Comparison of ENCODE assay signal across 12 mouse cellular contexts in genomic region chr14:23378351-23379087, GRCm38 (mm10).
DNase-seq lines count a peak whose midpoint lies in the region; ATAC-seq lines count a peak whose summit lies in the region.
"Had no signal": no experiment of that assay in that cellular context is flagged by ENCODE, and none has a peak within 500 bp of the region (broad histone marks: within the 10 kb centered on the region; RNA-seq: fewer than 3 reads in every experiment).

No protein-coding gene starts in this region.

- peaks cover 57% of the 10 kb centered on the region for H3K27me3 ChIP-seq in hindbrain, embryonic 10.5 days (ENCODE audit: insufficient read depth, poor library complexity, severe bottlenecking)
- 0 out of 2 replicates have a peak, but pooled peaks cover 4% of the 10 kb centered on the region for H3K27me3 ChIP-seq in hindbrain, embryonic 14.5 days (ENCODE audit: control insufficient read depth, insufficient read depth, low read length)
- no peaks in the 10 kb centered on the region for H3K27me3 ChIP-seq in embryonic facial prominence, embryonic 11.5 days (ENCODE audit: control insufficient read depth, insufficient read depth, low read length)
- H3K27me3 ChIP-seq in hindbrain, embryonic 13.5 days = 0 out of 2 replicates have a peak, but pooled peaks cover 7% of the 10 kb centered on the region
- peaks cover 53% of the 10 kb centered on the region for H3K27me3 ChIP-seq in midbrain, embryonic 13.5 days
- H3K27me3 ChIP-seq: megakaryocyte, embryonic 14.5 days had no signal

- DNase-seq in hindbrain, embryonic 10.5 days (ENCODE audit: low spot score) = peak; percentile 39
- DNase-seq in hindbrain, embryonic 14.5 days (ENCODE audit: low spot score) = no peak
- DNase-seq in embryonic facial prominence, embryonic 11.5 days (ENCODE audit: low spot score) = peak; percentile 45
- DNase-seq in urinary bladder, postnatal 14 days (ENCODE audit: low spot score) = no peak
- no peak for DNase-seq in heart, postnatal 10 days
- DNase-seq: gastrocnemius, postnatal 36 days; heart, postnatal 14 days; liver had no signal

- no peak overlapping the region for H3K9ac ChIP-seq in hindbrain, embryonic 14.5 days
- H3K9ac ChIP-seq in embryonic facial prominence, embryonic 11.5 days (replicated peaks; ENCODE audit: low read length) = no peak overlapping the region
- no peak overlapping the region for H3K9ac ChIP-seq in hindbrain, embryonic 13.5 days
- no peak overlapping the region for H3K9ac ChIP-seq in midbrain, embryonic 13.5 days (replicated peaks)

- no peak; the same call in 1 of the 2 replicates for ATAC-seq in hindbrain, embryonic 14.5 days (ENCODE audit: low FRiP score)
- ATAC-seq in embryonic facial prominence, embryonic 11.5 days (replicated peaks; ENCODE audit: insufficient number of reproducible peaks, low FRiP score, low TSS enrichment, low read depth) = peak; percentile 62
- peak; percentile 46; the same call in 1 of the 2 replicates for ATAC-seq in hindbrain, embryonic 13.5 days (ENCODE audit: low FRiP score)
- ATAC-seq in midbrain, embryonic 13.5 days = peak; percentile 87
- ATAC-seq in monocyte, adult 5-6 weeks (replicated peaks; ENCODE audit: insufficient number of reproducible peaks, low FRiP score, low TSS enrichment, poor library complexity, severe bottlenecking) = no peak

- 27% methylated on average over 6 of the region's 6 CpGs for WGBS in hindbrain, embryonic 10.5 days
- 22% methylated on average over 6 of the region's 6 CpGs for WGBS in hindbrain, embryonic 14.5 days
- WGBS in embryonic facial prominence, embryonic 11.5 days = 17% methylated on average over 6 of the region's 6 CpGs
- 22% methylated on average over 6 of the region's 6 CpGs for WGBS in hindbrain, embryonic 13.5 days
- 19% methylated on average over 6 of the region's 6 CpGs for WGBS in midbrain, embryonic 13.5 days

- H3K36me3 ChIP-seq in hindbrain, embryonic 10.5 days = no peaks in the 10 kb centered on the region
- H3K36me3 ChIP-seq in hindbrain, embryonic 14.5 days (replicated peaks; ENCODE audit: control insufficient read depth, insufficient read depth) = no peaks in the 10 kb centered on the region
- H3K36me3 ChIP-seq in embryonic facial prominence, embryonic 11.5 days (replicated peaks; ENCODE audit: control insufficient read depth, insufficient read depth, low read depth, low read length) = no peaks in the 10 kb centered on the region
- no peaks in the 10 kb centered on the region for H3K36me3 ChIP-seq in hindbrain, embryonic 13.5 days
- no peaks in the 10 kb centered on the region for H3K36me3 ChIP-seq in midbrain, embryonic 13.5 days

- peaks cover 21% of the 10 kb centered on the region for H3K4me1 ChIP-seq in hindbrain, embryonic 10.5 days (replicated peaks)
- no peaks in the 10 kb centered on the region for H3K4me1 ChIP-seq in hindbrain, embryonic 14.5 days (replicated peaks; ENCODE audit: control insufficient read depth, insufficient read depth, low read length)
- no peaks in the 10 kb centered on the region; the same call in 1 of the 2 replicates for H3K4me1 ChIP-seq in embryonic facial prominence, embryonic 11.5 days (ENCODE audit: control insufficient read depth, insufficient read depth, low read length)
- H3K4me1 ChIP-seq in hindbrain, embryonic 13.5 days (replicated peaks) = peaks cover 15% of the 10 kb centered on the region; the same call in 1 of the 2 replicates
- H3K4me1 ChIP-seq in midbrain, embryonic 13.5 days (replicated peaks) = peaks cover 18% of the 10 kb centered on the region
- H3K4me1 ChIP-seq: megakaryocyte, embryonic 14.5 days had no signal

- H3K4me2 ChIP-seq in hindbrain, embryonic 14.5 days (replicated peaks) = no peak overlapping the region
- no peak overlapping the region for H3K4me2 ChIP-seq in embryonic facial prominence, embryonic 11.5 days (ENCODE audit: low read depth, low read length)
- no peak overlapping the region for H3K4me2 ChIP-seq in hindbrain, embryonic 13.5 days
- no peak overlapping the region for H3K4me2 ChIP-seq in midbrain, embryonic 13.5 days (replicated peaks)

- no peak overlapping the region for H3K4me3 ChIP-seq in hindbrain, embryonic 10.5 days
- H3K4me3 ChIP-seq in hindbrain, embryonic 14.5 days (replicated peaks; ENCODE audit: low read length) = no peak overlapping the region
- H3K4me3 ChIP-seq in embryonic facial prominence, embryonic 11.5 days (ENCODE audit: low read depth, low read length) = no peak overlapping the region
- H3K4me3 ChIP-seq in hindbrain, embryonic 13.5 days = no peak overlapping the region
- H3K4me3 ChIP-seq in midbrain, embryonic 13.5 days (replicated peaks) = no peak overlapping the region
- H3K4me3 ChIP-seq: megakaryocyte, embryonic 14.5 days had no signal

- intact Hi-C loops in heart, postnatal 10 days (cut with DNase I) = no loop called here

- peak overlapping the region; percentile 62 for H3K27ac ChIP-seq in hindbrain, embryonic 10.5 days
- no peak overlapping the region for H3K27ac ChIP-seq in hindbrain, embryonic 14.5 days
- no peak overlapping the region for H3K27ac ChIP-seq in embryonic facial prominence, embryonic 11.5 days (replicated peaks; ENCODE audit: low read depth, low read length)
- no peak overlapping the region for H3K27ac ChIP-seq in hindbrain, embryonic 13.5 days
- H3K27ac ChIP-seq in midbrain, embryonic 13.5 days = no peak overlapping the region; the same call in 1 of the 2 replicates

- no peaks in the 10 kb centered on the region for H3K9me3 ChIP-seq in hindbrain, embryonic 10.5 days
- no peaks in the 10 kb centered on the region for H3K9me3 ChIP-seq in hindbrain, embryonic 14.5 days (ENCODE audit: control insufficient read depth, low read length)
- H3K9me3 ChIP-seq in embryonic facial prominence, embryonic 11.5 days (replicated peaks; ENCODE audit: control insufficient read depth, low read length) = no peaks in the 10 kb centered on the region
- H3K9me3 ChIP-seq in hindbrain, embryonic 13.5 days = no peaks in the 10 kb centered on the region
- H3K9me3 ChIP-seq in midbrain, embryonic 13.5 days = no peaks in the 10 kb centered on the region
- H3K9me3 ChIP-seq: megakaryocyte, embryonic 14.5 days had no signal

Comparison
In these comparisons a context has a peak if more than half of its experiments do, and no peak if none do; other contexts are left out.
1. DNase-seq: peak in hindbrain, embryonic 10.5 days (single experiment) and embryonic facial prominence, embryonic 11.5 days (single experiment); none in hindbrain, embryonic 14.5 days (single experiment), urinary bladder, postnatal 14 days (single experiment) and heart, postnatal 10 days (0 of 2).
2. ATAC-seq: peak in embryonic facial prominence, embryonic 11.5 days (single experiment), hindbrain, embryonic 13.5 days (single experiment) and midbrain, embryonic 13.5 days (single experiment); none in hindbrain, embryonic 14.5 days (single experiment) and monocyte, adult 5-6 weeks (single experiment).